Mouse (Mus musculus): Measurements from ENCODE around the gene Mfsd5. TPM values are rescaled to one million over a fixed set of nuclear protein-coding genes. Genes with fewer than 3 reads are reported as not detected.

Gene Mfsd5
- polyA plus RNA-seq, 1 experiment from 2014 or later, result 59.8 TPM

GRCm38 (mm10) chr15:102326022-102326576, 46.8 kb downstream of the Mfsd5 start, which contains the start of gene Pfdn5:
TSS of gene Pfdn5 (plus strand) at chr15:102326116.
- peak within 1 kb of the TSS; percentile 86 for H3K4me2 ChIP-seq (ENCODE audit: low read length)
- under 1% methylated on average over 40 of the region's 40 CpGs for WGBS
- H3K4me3 ChIP-seq (ENCODE audit: low read depth, low read length), result peak within 1 kb of the TSS; percentile 88
- H3K9ac ChIP-seq (ENCODE audit: low read depth, low read length), result peak within 1 kb of the TSS; percentile 78
- peak within 1 kb of the TSS; percentile 77 for H3K27ac ChIP-seq (ENCODE audit: low read length)
- H3K9me3 ChIP-seq (replicated peaks; ENCODE audit: control insufficient read depth, low read length, poor library complexity, severe bottlenecking), result no peaks in the 10 kb centered on the region
- H3K27me3 ChIP-seq (ENCODE audit: control insufficient read depth, insufficient read depth, low read depth, low read length), result no peaks in the 10 kb centered on the region
- H3K36me3 ChIP-seq (ENCODE audit: control insufficient read depth, insufficient read depth, low read length), result peaks cover 4% of the 10 kb centered on the region
- peaks cover 14% of the 10 kb centered on the region for H3K4me1 ChIP-seq (ENCODE audit: control insufficient read depth, insufficient read depth, low read length)
- peak; percentile 93 for ATAC-seq

DNA sequence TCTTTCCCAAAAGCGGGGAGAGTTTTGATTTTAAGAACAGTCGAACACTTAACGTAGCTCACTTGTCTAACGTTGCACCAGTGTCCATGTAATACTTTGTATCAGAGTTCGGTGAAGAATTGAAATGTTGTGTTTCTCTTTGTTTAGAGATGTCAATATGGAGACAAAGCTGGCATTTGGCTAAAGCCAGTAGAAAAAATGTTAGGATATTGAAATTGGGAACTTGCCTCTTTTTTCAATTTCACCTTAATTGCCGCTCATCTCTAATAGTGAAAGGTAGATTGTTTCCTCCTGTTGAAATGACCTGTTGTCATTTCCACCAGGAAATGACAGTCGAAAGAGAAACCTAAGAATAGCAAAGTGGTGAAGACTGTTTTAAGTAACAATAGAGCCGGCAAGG, 47.6 kb downstream of the Mfsd5 start:
- Histone ChIP-seq H3K4me3 (ENCODE audit: low read depth, low read length) (peak overlapping the region; percentile 88), H3K4me2 (ENCODE audit: low read length) (peak overlapping the region; percentile 86), H3K36me3 (ENCODE audit: control insufficient read depth, insufficient read depth, low read length) (peaks cover 4% of the 10 kb centered on the region), H3K27ac (ENCODE audit: low read length) (no peak overlapping the region; the same call in 1 of the 2 replicates), H3K9me3 (replicated peaks; ENCODE audit: control insufficient read depth, low read length, poor library complexity, severe bottlenecking) (no peaks in the 10 kb centered on the region), H3K27me3 (ENCODE audit: control insufficient read depth, insufficient read depth, low read depth, low read length) (no peaks in the 10 kb centered on the region), H3K4me1 (ENCODE audit: control insufficient read depth, insufficient read depth, low read length) (peaks cover 17% of the 10 kb centered on the region), H3K9ac (ENCODE audit: low read depth, low read length) (peak overlapping the region; percentile 78)
- ATAC-seq, result no peak
- WGBS, result 69% methylated on average over 8 of the region's 8 CpGs

Other genes starting within 250 kb of the Mfsd5 start
- 87.3 and 90.0 TPM in 2 replicates for gene Eif4b, start 205.7 kb upstream of the Mfsd5 start, polyA plus RNA-seq (2015; fragmentation: Nextera tagmentation; extraction: Ambion mirVana)
- 7.4 and 9.4 TPM in 2 replicates for gene Tns2, start 179.0 kb upstream of the Mfsd5 start, polyA plus RNA-seq (2015; fragmentation: Nextera tagmentation; extraction: Ambion mirVana)
- 81.1 and 95.9 TPM in 2 replicates for gene Spryd3, start 143.2 kb upstream of the Mfsd5 start, polyA plus RNA-seq (2015; fragmentation: Nextera tagmentation; extraction: Ambion mirVana)
- 2.5 and 3.1 TPM in 2 replicates for gene Igfbp6, start 135.1 kb upstream of the Mfsd5 start, polyA plus RNA-seq (2015; fragmentation: Nextera tagmentation; extraction: Ambion mirVana)
- 0.21 TPM in 1 of 2 replicates, not detected in the other for gene Soat2, start 128.9 kb upstream of the Mfsd5 start, polyA plus RNA-seq (2015; fragmentation: Nextera tagmentation; extraction: Ambion mirVana)
- gene Zfp740, start 76.2 kb upstream of the Mfsd5 start, polyA plus RNA-seq (2015; fragmentation: Nextera tagmentation; extraction: Ambion mirVana), result 54.0 and 59.2 TPM in 2 replicates
- gene Csad, start 74.7 kb upstream of the Mfsd5 start, polyA plus RNA-seq (2015; fragmentation: Nextera tagmentation; extraction: Ambion mirVana), result 33.1 and 33.2 TPM in 2 replicates
- 0.43 and 0.80 TPM in 2 replicates for gene Itgb7, start 47.5 kb upstream of the Mfsd5 start, polyA plus RNA-seq (2015; fragmentation: Nextera tagmentation; extraction: Ambion mirVana)
- 4.1 and 6.0 TPM in 2 replicates for gene Rarg, start 21.9 kb upstream of the Mfsd5 start, polyA plus RNA-seq (2015; fragmentation: Nextera tagmentation; extraction: Ambion mirVana)
- not detected in 2 replicates for gene Gm9918, start 8.9 kb upstream of the Mfsd5 start, polyA plus RNA-seq (2015; fragmentation: Nextera tagmentation; extraction: Ambion mirVana)
- gene Espl1, start 16.8 kb downstream of the Mfsd5 start, polyA plus RNA-seq (2015; fragmentation: Nextera tagmentation; extraction: Ambion mirVana), result 4.0 and 4.7 TPM in 2 replicates
- gene Pfdn5, start 46.7 kb downstream of the Mfsd5 start, polyA plus RNA-seq (2015; fragmentation: Nextera tagmentation; extraction: Ambion mirVana), result 479 TPM in 2 replicates
- 89.1 and 91.2 TPM in 2 replicates for gene Myg1, start 52.3 kb downstream of the Mfsd5 start, polyA plus RNA-seq (2015; fragmentation: Nextera tagmentation; extraction: Ambion mirVana)
- gene Aaas, start 71.3 kb downstream of the Mfsd5 start, polyA plus RNA-seq (2015; fragmentation: Nextera tagmentation; extraction: Ambion mirVana), result 30.2 and 31.1 TPM in 2 replicates
- 0.40 and 0.55 TPM in 2 replicates for gene Sp7, start 87.7 kb downstream of the Mfsd5 start, polyA plus RNA-seq (2015; fragmentation: Nextera tagmentation; extraction: Ambion mirVana)
- gene Sp1, start 126.7 kb downstream of the Mfsd5 start, polyA plus RNA-seq (2015; fragmentation: Nextera tagmentation; extraction: Ambion mirVana), result 3.1 and 3.5 TPM in 2 replicates
- gene Amhr2, start 165.9 kb downstream of the Mfsd5 start, polyA plus RNA-seq (2015; fragmentation: Nextera tagmentation; extraction: Ambion mirVana), result 0.15 and 0.26 TPM in 2 replicates
- 106 and 109 TPM in 2 replicates for gene Prr13, start 179.6 kb downstream of the Mfsd5 start, polyA plus RNA-seq (2015; fragmentation: Nextera tagmentation; extraction: Ambion mirVana)
- 105 and 121 TPM in 2 replicates for gene Pcbp2, start 191.1 kb downstream of the Mfsd5 start, polyA plus RNA-seq (2015; fragmentation: Nextera tagmentation; extraction: Ambion mirVana)
- gene Gm10337, start 224.3 kb downstream of the Mfsd5 start, polyA plus RNA-seq (2015; fragmentation: Nextera tagmentation; extraction: Ambion mirVana), result 12.6 TPM in 1 of 2 replicates, not detected in the other
- gene Map3k12, start 237.6 kb downstream of the Mfsd5 start, polyA plus RNA-seq (2015; fragmentation: Nextera tagmentation; extraction: Ambion mirVana), result 60.5 and 65.5 TPM in 2 replicates
- 94.1 and 105 TPM in 2 replicates for gene Tarbp2, start 238.7 kb downstream of the Mfsd5 start, polyA plus RNA-seq (2015; fragmentation: Nextera tagmentation; extraction: Ambion mirVana)
- 1.4 and 2.2 TPM in 2 replicates for gene Npff, start 245.5 kb downstream of the Mfsd5 start, polyA plus RNA-seq (2015; fragmentation: Nextera tagmentation; extraction: Ambion mirVana)